Mouse (Mus musculus) c-Kit-negative CD71-positive TER-119-positive erythroid progenitor cells, embryonic 14.5 days (primary cell): ENCODE measurements around the gene Akap6.

Source experiments
- DNase-seq: peaks from one replicate; pipeline ENCODE4 v3.0.0-alpha.2; 2013; ENCODE audit warnings: low read depth, low spot score

Gene Akap6

GRCm38 (mm10) chr12:52699146-52699545 is at the start of gene Akap6:
Gene Akap6, plus strand, starts transcription at chr12:52699383.
- DNase-seq = no peak

GRCm38 (mm10) chr12:52662907-52663790 is 36.0 kb upstream of the Akap6 start:
- no peak for DNase-seq

- DNase-seq = no peak
Measured at GRCm38 (mm10) chr12:52664944-52665343, 34.2 kb upstream of the Akap6 start.

GRCm38 (mm10) chr12:52671436-52671835 is 27.7 kb upstream of the Akap6 start:
- DNase-seq = no peak

GRCm38 (mm10) chr12:52671943-52672342 is 27.2 kb upstream of the Akap6 start:
- DNase-seq = no peak

- DNase-seq = no peak
Measured at GRCm38 (mm10) chr12:52673361-52673960, 25.7 kb upstream of the Akap6 start.

- DNase-seq = no peak
Measured at GRCm38 (mm10) chr12:52675010-52675409, 24.2 kb upstream of the Akap6 start.

- no peak for DNase-seq
Measured at GRCm38 (mm10) chr12:52687355-52687754, 11.8 kb upstream of the Akap6 start.

- no peak for DNase-seq
Measured at GRCm38 (mm10) chr12:52688712-52689111, 10.5 kb upstream of the Akap6 start.

- no peak for DNase-seq
Measured at GRCm38 (mm10) chr12:52691552-52691951, 7.6 kb upstream of the Akap6 start.

GRCm38 (mm10) chr12:52692290-52692974 is 6.8 kb upstream of the Akap6 start:
- DNase-seq = no peak

GRCm38 (mm10) chr12:52697407-52698109 is 1.6 kb upstream of the Akap6 start:
- DNase-seq = no peak

GRCm38 (mm10) chr12:52698276-52698930 is 780 bp upstream of the Akap6 start:
- DNase-seq = no peak

- DNase-seq = no peak
Measured at GRCm38 (mm10) chr12:52699961-52700696, 946 bp downstream of the Akap6 start.

- DNase-seq = no peak
Measured at GRCm38 (mm10) chr12:52700697-52701191, 1.6 kb downstream of the Akap6 start.

GRCm38 (mm10) chr12:52701201-52701641 is 2.0 kb downstream of the Akap6 start:
- DNase-seq = no peak

GRCm38 (mm10) chr12:52702368-52702967 is 3.3 kb downstream of the Akap6 start:
- no peak for DNase-seq

- no peak for DNase-seq
Measured at GRCm38 (mm10) chr12:52704081-52704480, 4.9 kb downstream of the Akap6 start.

- no peak for DNase-seq
Measured at GRCm38 (mm10) chr12:52704810-52705209, 5.6 kb downstream of the Akap6 start.

GRCm38 (mm10) chr12:52711382-52711781 is 12.2 kb downstream of the Akap6 start:
- DNase-seq = no peak
